Mouse (Mus musculus): Measurements from ENCODE around the gene Polg2.
A peak's percentile ranks its signal among the peaks of the same experiment; 100 is the strongest.

DNA sequence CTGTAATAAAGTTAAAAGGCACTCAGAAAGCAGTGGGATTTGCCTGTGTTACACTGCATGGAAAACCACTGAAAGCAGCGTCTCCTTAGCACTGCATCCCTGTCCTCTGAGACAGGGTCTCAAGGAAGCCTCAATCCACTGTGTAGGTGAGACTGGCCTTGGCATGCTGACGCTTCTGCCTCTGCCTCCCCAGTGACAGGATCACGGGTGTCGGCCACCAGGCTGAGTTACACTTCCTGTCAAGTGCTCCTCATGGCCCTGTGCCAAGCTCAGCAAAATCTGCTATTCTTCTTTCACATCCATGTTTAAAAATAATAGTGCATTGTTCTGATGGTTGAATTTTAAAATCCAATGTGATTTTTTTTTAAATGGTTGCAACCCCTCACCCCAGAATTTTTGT is 41.6 kb upstream of the Polg2 start:
- TF ChIP-seq MYOG (IDR thresholded peaks at IDR 0.05; ENCODE audit: control insufficient read depth in 1 of 3, insufficient read depth in 1 of 3, insufficient read length in 2 of 3, low read depth in 2 of 3) (no peak), USF1 (IDR thresholded peaks at IDR 0.05; ENCODE audit: low read depth) (no peak), TCF12 (IDR thresholded peaks at IDR 0.05; ENCODE audit: insufficient read depth, poor library complexity, severe bottlenecking) (no peak), POLR2A (IDR thresholded peaks at IDR 0.05; ENCODE audit: insufficient read length, low read depth) (no peak), TCF3 (IDR thresholded peaks at IDR 0.05; ENCODE audit: insufficient read length, low read depth) (no peak), SRF (IDR thresholded peaks at IDR 0.05; ENCODE audit: control insufficient read depth, insufficient read length, low read depth) (no peak), E2F4 (IDR thresholded peaks at IDR 0.05; ENCODE audit: insufficient read depth) (no peak), MAX (IDR thresholded peaks at IDR 0.05; ENCODE audit: low read depth) (no peak), POLR2AphosphoS2 (IDR thresholded peaks at IDR 0.05; ENCODE audit: insufficient read length, low read depth) (peak; percentile 38), MYOD1 (IDR thresholded peaks at IDR 0.05; ENCODE audit: control insufficient read depth in 1 of 3, insufficient read length in 2 of 3, low read depth in 2 of 3) (no peak)
